Mouse (Mus musculus): ENCODE measurements around the gene Leng8. TPM values are rescaled to one million over a fixed set of nuclear protein-coding genes. Genes with fewer than 3 reads are reported as not detected.

Gene Leng8
- total RNA-seq, 2 experiments from 2014 or later, result 125 to 149 TPM

GRCm38 (mm10) chr7:4126992-4127785, 9.7 kb upstream of the Leng8 start:
- no peak for DNase-seq (ENCODE audit: low spot score in 2 of 2)

- no peak for DNase-seq (ENCODE audit: low spot score in 2 of 2)
These were observed 8.9 kb upstream of the Leng8 start for GRCm38 (mm10) chr7:4127894-4128293.

GRCm38 (mm10) chr7:4128860-4129259, 8.0 kb upstream of the Leng8 start:
- no peak for DNase-seq (ENCODE audit: low spot score in 2 of 2)

- DNase-seq (ENCODE audit: low spot score in 2 of 2), result peak; percentile 85 to 90
These were observed 6.0 kb upstream of the Leng8 start for GRCm38 (mm10) chr7:4130686-4131452.

GRCm38 (mm10) chr7:4131964-4132363, 4.9 kb upstream of the Leng8 start:
- no peak for DNase-seq (ENCODE audit: low spot score in 2 of 2)

GRCm38 (mm10) chr7:4132581-4132980, 4.3 kb upstream of the Leng8 start:
- peak in 1 of 2 experiments; percentile 78 for DNase-seq (ENCODE audit: low spot score in 2 of 2)

GRCm38 (mm10) chr7:4132998-4133397, 3.8 kb upstream of the Leng8 start:
- no peak for DNase-seq (ENCODE audit: low spot score in 2 of 2)

GRCm38 (mm10) chr7:4134911-4135310, 1.9 kb upstream of the Leng8 start:
- DNase-seq (ENCODE audit: low spot score in 2 of 2), result no peak

- no peak for DNase-seq (ENCODE audit: low spot score in 2 of 2)
These were observed 452 bp upstream of the Leng8 start for GRCm38 (mm10) chr7:4136404-4136770.

- no peak for DNase-seq (ENCODE audit: low spot score in 2 of 2)
These were observed 907 bp downstream of the Leng8 start for GRCm38 (mm10) chr7:4137746-4138145.

- DNase-seq (ENCODE audit: low spot score in 2 of 2), result no peak
These were observed 1.3 kb downstream of the Leng8 start for GRCm38 (mm10) chr7:4138181-4138580.

- DNase-seq (ENCODE audit: low spot score in 2 of 2), result no peak
These were observed 1.8 kb downstream of the Leng8 start for GRCm38 (mm10) chr7:4138671-4139070.

GRCm38 (mm10) chr7:4139391-4139790, 2.6 kb downstream of the Leng8 start:
- DNase-seq (ENCODE audit: low spot score in 2 of 2), result no peak

GRCm38 (mm10) chr7:4141648-4142325, 4.9 kb downstream of the Leng8 start:
- DNase-seq (ENCODE audit: low spot score in 2 of 2), result no peak

- no peak for DNase-seq (ENCODE audit: low spot score in 2 of 2)
These were observed 6.1 kb downstream of the Leng8 start for GRCm38 (mm10) chr7:4142796-4143445.

- DNase-seq (ENCODE audit: low spot score in 2 of 2), result no peak
These were observed 6.7 kb downstream of the Leng8 start for GRCm38 (mm10) chr7:4143506-4143905.

- no peak for DNase-seq (ENCODE audit: low spot score in 2 of 2)
These were observed 7.2 kb downstream of the Leng8 start for GRCm38 (mm10) chr7:4144046-4144445.

GRCm38 (mm10) chr7:4144766-4145551, 8.1 kb downstream of the Leng8 start:
- DNase-seq (ENCODE audit: low spot score in 2 of 2), result no peak

- DNase-seq (ENCODE audit: low spot score in 2 of 2), result peak; percentile 61 to 64
These were observed 8.8 kb downstream of the Leng8 start for GRCm38 (mm10) chr7:4145552-4146190.

Measured in left cerebral cortex, adult 18-20 months (tissue).